Mouse (Mus musculus): Measurements from ENCODE around the gene Il1rl2. TPM values are rescaled to one million over a fixed set of nuclear protein-coding genes. Genes with fewer than 3 reads are reported as not detected.

Il1rl2 gene
- total and polyA plus RNA-seq, 3 experiments: 0.04 to 0.08 TPM; not detected in 1

- TF ChIP-seq ZC3H11A (IDR thresholded peaks at IDR 0.05; ENCODE audit: low read depth, low read length) (no peak), POLR2AphosphoS2 (IDR thresholded peaks at IDR 0.05; ENCODE audit: low read length) (no peak), MAZ (IDR thresholded peaks at IDR 0.05; ENCODE audit: low read depth, low read length) (0 out of 2 replicates have a peak, but pooled peaks have one; percentile 22), SIN3A (IDR thresholded peaks at IDR 0.05; ENCODE audit: low read length) (no peak), USF1 (IDR thresholded peaks at IDR 0.05; ENCODE audit: low read depth, low read length) (no peak), CHD2 (IDR thresholded peaks at IDR 0.05; ENCODE audit: low read length) (no peak), POLR2AphosphoS5 (IDR thresholded peaks at IDR 0.05; ENCODE audit: borderline replicate concordance, low read depth, low read length) (no peak), CTCF (IDR thresholded peaks at IDR 0.05 in 2 of 3, conservative IDR thresholded peaks at IDR 0.05 in 1 of 3; ENCODE audit: control insufficient read depth in 1 of 3, insufficient read depth in 1 of 3, low read depth in 2 of 3, low read length in 3 of 3, poor library complexity in 1 of 3, severe bottlenecking in 1 of 3) (peak in 2 of 3 experiments; percentile 4 to 11; a peak in 2 of 6 replicates), CHD1 (IDR thresholded peaks at IDR 0.05; ENCODE audit: low read depth, low read length) (no peak), ZNF384 (IDR thresholded peaks at IDR 0.05; ENCODE audit: low read depth, low read length) (no peak), NRF1 (IDR thresholded peaks at IDR 0.05; ENCODE audit: insufficient read depth, low read depth, low read length, poor library complexity, severe bottlenecking) (no peak), TAL1 (IDR thresholded peaks at IDR 0.05; ENCODE audit: low read length) (peak; percentile 23; the same call in 1 of the 2 replicates), RCOR1 (IDR thresholded peaks at IDR 0.05; ENCODE audit: low read depth, low read length) (no peak), POLR2A (IDR thresholded peaks at IDR 0.05; ENCODE audit: control insufficient read depth in 1 of 2, insufficient read depth in 1 of 2, low read depth in 1 of 2, low read length in 2 of 2, poor library complexity in 1 of 2) (no peak), BHLHE40 (IDR thresholded peaks at IDR 0.05; ENCODE audit: borderline replicate concordance, low read depth, low read length) (no peak), MYB (IDR thresholded peaks at IDR 0.05; ENCODE audit: low read depth, low read length) (no peak), UBTF (IDR thresholded peaks at IDR 0.05; ENCODE audit: borderline replicate concordance, insufficient read depth, low read depth, low read length) (no peak), ZMIZ1 (IDR thresholded peaks at IDR 0.05; ENCODE audit: low read depth, low read length) (no peak), MYC (IDR thresholded peaks at IDR 0.05; ENCODE audit: low read depth, low read length) (no peak), USF2 (IDR thresholded peaks at IDR 0.05; ENCODE audit: borderline replicate concordance in 1 of 2, insufficient read depth in 1 of 2, low read depth in 1 of 2, low read length in 2 of 2) (no peak), MAFK (IDR thresholded peaks at IDR 0.05; ENCODE audit: borderline replicate concordance, low read depth, low read length) (no peak)
Measured at GRCm38 (mm10) chr1:40358771-40359181, 34.4 kb downstream of the Il1rl2 start (continued).

- Histone ChIP-seq H3K36me3 (ENCODE audit: control insufficient read depth in 1 of 2, insufficient read depth in 2 of 2, low read length in 2 of 2) (peaks cover 0 to 30% of the 10 kb centered on the region in 2 experiments; a peak in 2 of 4 replicates), H3K4me3 (ENCODE audit: control insufficient read depth in 1 of 2, insufficient read depth in 1 of 2, low read depth in 2 of 2, low read length in 2 of 2) (no peak overlapping the region), H3K4me1 (ENCODE audit: control insufficient read depth in 1 of 2, insufficient read depth in 2 of 2, low read length in 2 of 2) (peaks cover 13 to 36% of the 10 kb centered on the region in 2 experiments), H3K27ac (ENCODE audit: control insufficient read depth, low read depth, low read length) (no peak overlapping the region), H3K79me2 (ENCODE audit: control insufficient read depth, insufficient read depth, low read length, poor library complexity) (no peaks in the 10 kb centered on the region), H3K9me3 (replicated peaks; ENCODE audit: insufficient read depth, low read length) (no peaks in the 10 kb centered on the region), H3K9ac (ENCODE audit: control insufficient read depth, low read depth, low read length, poor library complexity, severe bottlenecking) (no peak overlapping the region), H3K27me3 (ENCODE audit: control insufficient read depth in 1 of 2, insufficient read depth in 2 of 2, low read length in 2 of 2) (no peaks in the 10 kb centered on the region)
- TF ChIP-seq GATA1 (IDR thresholded peaks at IDR 0.05; ENCODE audit: low read depth, low read length) (peak; percentile 35; the same call in 1 of the 2 replicates), HCFC1 (IDR thresholded peaks at IDR 0.05; ENCODE audit: low read depth, low read length) (no peak)
- peak; percentile 23 for DNase-seq (ENCODE audit: low read depth, low spot score)
Measured at GRCm38 (mm10) chr1:40359731-40360130, 35.3 kb downstream of the Il1rl2 start.

Data from MEL (cell line).